Mouse (Mus musculus): ENCODE measurements around the gene Qars. TPM values are rescaled to one million over a fixed set of nuclear protein-coding genes. Genes with fewer than 3 reads are reported as not detected.
A peak's percentile ranks its signal among the peaks of the same experiment; 100 is the strongest.

Qars gene
- polyA plus RNA-seq, 1 experiment from 2014 or later = 86.7 TPM

GRCm38 (mm10) chr9:108483051-108483790 lies 24.3 kb upstream of the Qars start:
- Histone ChIP-seq H3K36me3 (ENCODE audit: control insufficient read depth, insufficient read depth, low read length) (peaks cover 50% of the 10 kb centered on the region), H3K27me3 (ENCODE audit: control insufficient read depth, insufficient read depth, low read length) (no peaks in the 10 kb centered on the region), H3K4me2 (no peak overlapping the region), H3K27ac (ENCODE audit: low read depth, low read length) (no peak overlapping the region), H3K9me3 (replicated peaks; ENCODE audit: control insufficient read depth, low read length) (no peaks in the 10 kb centered on the region), H3K4me1 (ENCODE audit: control insufficient read depth, insufficient read depth, low read length) (peaks cover 20% of the 10 kb centered on the region), H3K4me3 (ENCODE audit: low read depth, low read length) (no peak overlapping the region), H3K9ac (ENCODE audit: low read depth, low read length) (no peak overlapping the region)
- 91% methylated on average over 18 of the region's 18 CpGs for WGBS (ENCODE audit: insufficient replicate concordance)
- no peak for ATAC-seq (replicated peaks; ENCODE audit: insufficient number of reproducible peaks, low FRiP score, low TSS enrichment)

- peaks cover 18% of the 10 kb centered on the region for H3K4me1 ChIP-seq (ENCODE audit: control insufficient read depth, insufficient read depth, low read length)
- H3K9ac ChIP-seq (ENCODE audit: low read depth, low read length) = no peak overlapping the region
- H3K36me3 ChIP-seq (ENCODE audit: control insufficient read depth, insufficient read depth, low read length) = peaks cover 53% of the 10 kb centered on the region
- no peaks in the 10 kb centered on the region for H3K27me3 ChIP-seq (ENCODE audit: control insufficient read depth, insufficient read depth, low read length)
- H3K27ac ChIP-seq (ENCODE audit: low read depth, low read length) = no peak overlapping the region
- no peak overlapping the region for H3K4me2 ChIP-seq
- H3K9me3 ChIP-seq (replicated peaks; ENCODE audit: control insufficient read depth, low read length) = no peaks in the 10 kb centered on the region
- ATAC-seq (replicated peaks; ENCODE audit: insufficient number of reproducible peaks, low FRiP score, low TSS enrichment) = no peak
- 86% methylated on average over 15 of the region's 15 CpGs for WGBS (ENCODE audit: insufficient replicate concordance)
- no peak overlapping the region for H3K4me3 ChIP-seq (ENCODE audit: low read depth, low read length)
Measured at GRCm38 (mm10) chr9:108484021-108484420, 23.5 kb upstream of the Qars start.

- no peak overlapping the region for H3K27ac ChIP-seq (ENCODE audit: low read depth, low read length)
- H3K36me3 ChIP-seq (ENCODE audit: control insufficient read depth, insufficient read depth, low read length) = peaks cover 63% of the 10 kb centered on the region
- 86% methylated on average over 19 of the region's 19 CpGs for WGBS (ENCODE audit: insufficient replicate concordance)
- H3K4me3 ChIP-seq (ENCODE audit: low read depth, low read length) = no peak overlapping the region
- H3K27me3 ChIP-seq (ENCODE audit: control insufficient read depth, insufficient read depth, low read length) = no peaks in the 10 kb centered on the region
- H3K9me3 ChIP-seq (replicated peaks; ENCODE audit: control insufficient read depth, low read length) = no peaks in the 10 kb centered on the region
- H3K4me1 ChIP-seq (ENCODE audit: control insufficient read depth, insufficient read depth, low read length) = peaks cover 15% of the 10 kb centered on the region
- H3K9ac ChIP-seq (ENCODE audit: low read depth, low read length) = no peak overlapping the region
- no peak for ATAC-seq (replicated peaks; ENCODE audit: insufficient number of reproducible peaks, low FRiP score, low TSS enrichment)
- no peak overlapping the region for H3K4me2 ChIP-seq
Measured at GRCm38 (mm10) chr9:108485301-108485875, 22.1 kb upstream of the Qars start.

GRCm38 (mm10) chr9:108486973-108487530 lies 20.5 kb upstream of the Qars start:
- Histone ChIP-seq H3K36me3 (ENCODE audit: control insufficient read depth, insufficient read depth, low read length) (peaks cover 63% of the 10 kb centered on the region), H3K4me1 (ENCODE audit: control insufficient read depth, insufficient read depth, low read length) (peaks cover 10% of the 10 kb centered on the region), H3K4me3 (ENCODE audit: low read depth, low read length) (no peak overlapping the region), H3K9ac (ENCODE audit: low read depth, low read length) (no peak overlapping the region), H3K9me3 (replicated peaks; ENCODE audit: control insufficient read depth, low read length) (no peaks in the 10 kb centered on the region), H3K27ac (ENCODE audit: low read depth, low read length) (no peak overlapping the region), H3K27me3 (ENCODE audit: control insufficient read depth, insufficient read depth, low read length) (no peaks in the 10 kb centered on the region), H3K4me2 (no peak overlapping the region)
- ATAC-seq (replicated peaks; ENCODE audit: insufficient number of reproducible peaks, low FRiP score, low TSS enrichment) = no peak
- 84% methylated on average over 8 of the region's 8 CpGs for whole genome bisulfite sequencing (ENCODE audit: insufficient replicate concordance)

- WGBS (ENCODE audit: insufficient replicate concordance) = 90% methylated on average over 17 of the region's 17 CpGs
- Histone ChIP-seq H3K27me3 (ENCODE audit: control insufficient read depth, insufficient read depth, low read length) (no peaks in the 10 kb centered on the region), H3K4me3 (ENCODE audit: low read depth, low read length) (no peak overlapping the region), H3K9ac (ENCODE audit: low read depth, low read length) (no peak overlapping the region), H3K4me2 (no peak overlapping the region), H3K27ac (ENCODE audit: low read depth, low read length) (no peak overlapping the region), H3K4me1 (ENCODE audit: control insufficient read depth, insufficient read depth, low read length) (peaks cover 15% of the 10 kb centered on the region), H3K9me3 (replicated peaks; ENCODE audit: control insufficient read depth, low read length) (no peaks in the 10 kb centered on the region), H3K36me3 (ENCODE audit: control insufficient read depth, insufficient read depth, low read length) (peaks cover 63% of the 10 kb centered on the region)
- ATAC-seq (replicated peaks; ENCODE audit: insufficient number of reproducible peaks, low FRiP score, low TSS enrichment) = no peak
Measured at GRCm38 (mm10) chr9:108488403-108488802, 19.1 kb upstream of the Qars start.

- H3K27ac ChIP-seq (ENCODE audit: low read depth, low read length) = no peak overlapping the region
- no peak for ATAC-seq (replicated peaks; ENCODE audit: insufficient number of reproducible peaks, low FRiP score, low TSS enrichment)
- H3K4me2 ChIP-seq = no peak overlapping the region
- peaks cover 64% of the 10 kb centered on the region for H3K36me3 ChIP-seq (ENCODE audit: control insufficient read depth, insufficient read depth, low read length)
- H3K4me3 ChIP-seq (ENCODE audit: low read depth, low read length) = no peak overlapping the region
- 95% methylated on average over 20 of the region's 20 CpGs for WGBS (ENCODE audit: insufficient replicate concordance)
- no peaks in the 10 kb centered on the region for H3K9me3 ChIP-seq (replicated peaks; ENCODE audit: control insufficient read depth, low read length)
- peaks cover 15% of the 10 kb centered on the region for H3K4me1 ChIP-seq (ENCODE audit: control insufficient read depth, insufficient read depth, low read length)
- no peak overlapping the region for H3K9ac ChIP-seq (ENCODE audit: low read depth, low read length)
- no peaks in the 10 kb centered on the region for H3K27me3 ChIP-seq (ENCODE audit: control insufficient read depth, insufficient read depth, low read length)
Measured at GRCm38 (mm10) chr9:108489215-108489614, 18.3 kb upstream of the Qars start.

- Histone ChIP-seq H3K9ac (ENCODE audit: low read depth, low read length) (peak overlapping the region; percentile 92), H3K4me2 (peak overlapping the region; percentile 90), H3K36me3 (ENCODE audit: control insufficient read depth, insufficient read depth, low read length) (peaks cover 67% of the 10 kb centered on the region), H3K4me1 (ENCODE audit: control insufficient read depth, insufficient read depth, low read length) (peaks cover 15% of the 10 kb centered on the region), H3K4me3 (ENCODE audit: low read depth, low read length) (peak overlapping the region; percentile 90), H3K27me3 (ENCODE audit: control insufficient read depth, insufficient read depth, low read length) (no peaks in the 10 kb centered on the region), H3K27ac (ENCODE audit: low read depth, low read length) (peak overlapping the region; percentile 99), H3K9me3 (replicated peaks; ENCODE audit: control insufficient read depth, low read length) (no peaks in the 10 kb centered on the region)
- WGBS (ENCODE audit: insufficient replicate concordance) = 64% methylated on average over 26 of the region's 26 CpGs
- no peak; the same call in 1 of the 2 replicates for ATAC-seq (replicated peaks; ENCODE audit: insufficient number of reproducible peaks, low FRiP score, low TSS enrichment)
Measured at GRCm38 (mm10) chr9:108489702-108490558, 17.6 kb upstream of the Qars start.

- H3K27me3 ChIP-seq (ENCODE audit: control insufficient read depth, insufficient read depth, low read length) = no peaks in the 10 kb centered on the region
- H3K27ac ChIP-seq (ENCODE audit: low read depth, low read length) = peak within 1 kb of the TSS; percentile 99
- peak; percentile 87 for ATAC-seq (replicated peaks; ENCODE audit: insufficient number of reproducible peaks, low FRiP score, low TSS enrichment)
- H3K4me3 ChIP-seq (ENCODE audit: low read depth, low read length) = peak within 1 kb of the TSS; percentile 90
- peaks cover 15% of the 10 kb centered on the region for H3K4me1 ChIP-seq (ENCODE audit: control insufficient read depth, insufficient read depth, low read length)
- H3K9ac ChIP-seq (ENCODE audit: low read depth, low read length) = peak within 1 kb of the TSS; percentile 92
- H3K9me3 ChIP-seq (replicated peaks; ENCODE audit: control insufficient read depth, low read length) = no peaks in the 10 kb centered on the region
- peaks cover 67% of the 10 kb centered on the region for H3K36me3 ChIP-seq (ENCODE audit: control insufficient read depth, insufficient read depth, low read length)
- peak within 1 kb of the TSS; percentile 90 for H3K4me2 ChIP-seq
- under 1% methylated on average over 69 of the region's 69 CpGs for WGBS (ENCODE audit: insufficient replicate concordance)
Measured at GRCm38 (mm10) chr9:108490559-108491285, 16.8 kb upstream of the Qars start, which contains the start of gene Usp19. TSS of gene Usp19 (plus strand) at chr9:108490602.
